Mouse (Mus musculus): ENCODE data around the gene Slc35b1.
A peak's percentile ranks its signal among the peaks of the same experiment; 100 is the strongest.

Gene Slc35b1

DNA sequence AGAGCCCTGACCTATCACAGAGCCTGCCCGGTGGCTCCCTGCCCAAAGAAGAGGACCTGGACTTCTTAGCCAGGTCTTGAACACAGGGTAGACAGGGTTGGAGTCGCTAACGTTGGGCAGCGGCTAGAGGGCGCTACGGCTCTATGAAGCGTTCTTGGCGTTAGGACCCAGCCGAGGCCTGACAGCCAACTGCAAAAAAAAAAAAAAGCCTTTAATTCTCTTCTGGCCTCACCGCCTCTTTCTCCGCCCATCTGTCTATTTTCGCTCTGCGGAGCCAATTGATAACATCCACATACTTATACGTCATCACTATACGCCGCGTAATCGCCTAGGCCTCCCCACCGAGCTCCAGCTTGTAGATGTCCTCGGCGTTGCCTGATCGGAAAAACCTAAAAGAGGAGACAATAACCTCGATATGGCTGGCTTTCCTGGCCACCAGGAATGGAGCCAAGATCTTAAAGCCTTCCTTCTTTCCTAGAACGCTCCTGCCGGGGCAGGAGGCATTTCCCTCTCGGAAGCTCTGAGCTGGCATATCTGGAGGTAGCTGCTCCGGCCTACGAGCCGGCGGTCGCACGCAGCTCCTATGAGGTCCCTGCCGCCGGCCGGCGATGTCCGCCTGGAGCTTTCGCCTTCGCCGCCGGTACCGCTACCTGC is at the start of gene Slc35b1:
Slc35b1 (plus strand) TSS at position 374 of the 654 bp plus-strand sequence.
- DNase-seq: peak; percentile 94

DNA sequence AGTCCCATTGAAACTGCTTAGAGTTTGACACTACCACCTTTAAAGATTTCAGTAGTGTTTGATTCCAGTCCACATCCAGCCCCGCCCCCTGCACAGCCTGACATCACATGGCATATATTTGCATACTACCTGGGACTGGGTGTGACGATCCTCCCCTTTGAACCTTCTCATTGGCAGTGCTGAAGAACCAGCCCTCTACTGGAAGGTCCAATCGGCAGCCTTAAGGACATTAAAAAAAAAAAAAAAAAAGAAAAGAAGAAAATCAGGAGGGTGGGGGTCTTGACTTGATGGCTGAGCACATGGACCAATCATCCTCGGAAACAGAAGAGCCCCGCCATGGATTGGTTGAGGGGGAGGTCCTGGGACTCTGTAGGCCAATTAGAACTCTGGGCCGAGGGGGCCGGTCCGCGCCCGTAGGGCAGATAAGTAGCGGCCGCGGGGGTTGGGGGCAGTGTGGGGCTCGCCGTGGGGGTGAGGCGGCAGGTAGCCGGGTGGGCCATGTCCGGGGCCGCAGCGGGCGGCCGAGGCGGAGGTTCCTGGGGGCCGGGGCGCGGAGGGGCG is 47.8 kb upstream of the Slc35b1 start, which contains the start of gene Fam117a:
Fam117a (plus strand) TSS at position 451 of the 561 bp plus-strand sequence.
- DNase-seq: peak; percentile 92

DNA sequence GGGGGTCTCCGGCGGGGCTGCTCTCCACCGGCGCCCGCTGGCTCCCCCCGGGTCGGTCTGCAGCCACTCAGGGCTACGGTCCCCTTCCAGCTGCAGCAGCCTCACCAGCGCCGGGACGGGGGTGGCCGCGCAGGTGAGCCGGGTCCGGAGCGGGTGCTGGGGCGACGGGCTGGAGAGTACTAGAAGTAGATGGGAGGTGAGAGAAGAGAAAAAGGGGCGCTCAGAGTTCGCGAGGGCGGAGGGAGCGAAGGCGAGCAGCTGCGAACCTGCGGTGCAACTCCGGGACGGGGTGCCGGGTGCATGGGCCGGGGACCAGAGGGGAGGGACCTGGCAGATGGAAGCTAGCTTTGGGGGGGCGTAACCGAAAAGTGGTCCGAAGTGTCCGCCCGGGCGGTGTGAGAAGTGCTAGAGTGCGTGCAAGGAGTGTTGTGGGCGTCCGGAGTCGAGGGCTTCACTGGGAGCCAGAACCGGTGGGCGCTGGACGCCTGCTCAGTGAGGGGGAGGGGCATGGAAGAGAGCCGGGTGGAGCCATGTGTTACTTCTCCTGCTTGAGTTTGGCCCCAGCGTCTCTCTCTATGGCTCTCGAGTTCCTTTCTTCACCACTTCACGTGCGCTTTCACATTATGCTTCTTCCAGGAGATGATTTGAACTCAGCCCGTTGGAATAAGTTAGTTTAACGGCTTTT is 47.2 kb upstream of the Slc35b1 start:
- DNase-seq: peak; percentile 81

DNA sequence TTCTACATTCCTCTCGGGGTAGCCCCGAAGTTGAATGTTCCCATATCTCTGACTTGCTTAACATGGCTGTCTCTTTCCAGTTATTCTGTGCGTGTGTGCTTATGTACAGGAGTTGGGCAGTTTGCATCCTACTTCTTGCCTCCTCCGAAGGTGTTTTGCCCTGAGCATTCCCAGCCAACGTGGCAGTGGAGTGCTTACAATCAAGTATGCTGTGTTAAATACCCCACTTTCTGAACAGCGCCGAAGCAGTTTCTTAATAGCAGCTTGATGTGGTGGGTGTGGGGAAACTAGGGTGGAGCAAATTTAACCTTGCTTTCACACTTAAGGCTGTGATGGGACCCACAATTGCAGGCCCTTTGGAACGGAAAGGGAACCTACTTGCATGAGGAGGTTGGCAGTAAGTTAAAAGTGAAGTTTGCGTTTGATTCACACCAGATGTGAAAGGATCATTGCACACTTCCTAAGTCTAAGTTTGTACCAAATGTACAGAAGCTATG is 46.6 kb upstream of the Slc35b1 start:
- DNase-seq: no peak

DNA sequence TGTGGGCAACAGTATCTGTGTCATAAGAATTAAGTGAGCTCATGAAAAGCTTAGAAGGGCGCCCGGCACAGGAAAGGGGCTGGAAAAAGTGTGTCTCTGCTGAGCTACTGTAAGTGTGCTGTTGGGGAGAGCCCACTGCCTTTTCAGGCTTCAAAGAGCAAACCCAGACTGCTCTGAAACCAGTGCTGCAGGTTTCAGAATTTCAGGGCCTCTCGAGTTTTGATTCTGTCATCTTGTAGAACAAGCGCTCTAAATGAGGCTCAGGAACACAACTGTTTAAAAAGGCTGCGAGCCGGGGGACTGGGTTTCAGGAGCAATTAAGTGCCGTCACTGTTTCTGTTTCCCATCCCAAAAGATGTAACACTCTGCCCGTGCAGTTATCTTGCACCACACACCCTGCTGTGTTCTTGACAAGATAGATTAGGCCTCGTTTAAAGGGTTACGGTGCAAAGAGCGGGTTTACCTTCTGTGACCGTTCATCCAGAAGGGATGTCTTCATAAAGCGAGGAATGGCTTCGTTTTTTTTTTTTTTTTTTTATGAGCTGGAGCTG is 44.9 kb upstream of the Slc35b1 start:
- no peak for DNase-seq

DNA sequence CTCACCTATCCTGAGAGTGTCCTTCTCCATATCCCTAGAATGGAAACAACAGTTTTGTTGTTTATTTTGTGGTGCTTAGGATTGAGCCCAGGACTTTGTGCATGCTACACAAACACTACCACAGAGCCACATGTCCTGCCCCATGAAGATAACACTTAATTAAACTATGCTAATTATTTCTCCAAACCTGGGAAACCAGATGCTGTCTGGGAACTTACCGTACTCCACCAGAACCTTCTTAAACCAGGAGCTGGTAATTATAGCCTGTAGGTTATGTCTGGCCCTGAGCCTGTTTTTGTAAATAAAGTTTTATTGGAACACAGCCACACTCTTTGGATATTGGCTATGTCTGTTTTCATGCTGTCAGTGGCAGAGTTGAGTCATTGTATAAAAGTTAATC is 44.2 kb upstream of the Slc35b1 start:
- no peak for DNase-seq

DNA sequence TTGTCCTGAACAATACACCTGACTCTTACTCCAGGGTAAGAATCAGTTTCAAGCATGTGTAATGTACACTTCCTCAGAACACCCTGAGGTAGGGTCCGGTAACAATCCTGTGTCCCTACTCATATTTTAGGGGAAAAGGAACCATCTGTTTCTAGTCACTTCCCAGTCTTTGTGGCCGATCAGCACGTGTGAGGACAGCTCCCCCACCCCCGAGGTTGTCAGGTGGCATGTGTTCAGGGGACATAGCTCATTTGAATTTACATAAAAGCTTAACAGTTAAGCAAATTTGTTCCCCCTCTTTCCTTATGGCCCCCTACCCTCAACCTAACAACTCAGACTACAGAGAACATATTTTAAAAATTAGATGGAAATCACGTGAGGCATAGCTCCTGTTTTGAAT is 43.8 kb upstream of the Slc35b1 start:
- no peak for DNase-seq

DNA sequence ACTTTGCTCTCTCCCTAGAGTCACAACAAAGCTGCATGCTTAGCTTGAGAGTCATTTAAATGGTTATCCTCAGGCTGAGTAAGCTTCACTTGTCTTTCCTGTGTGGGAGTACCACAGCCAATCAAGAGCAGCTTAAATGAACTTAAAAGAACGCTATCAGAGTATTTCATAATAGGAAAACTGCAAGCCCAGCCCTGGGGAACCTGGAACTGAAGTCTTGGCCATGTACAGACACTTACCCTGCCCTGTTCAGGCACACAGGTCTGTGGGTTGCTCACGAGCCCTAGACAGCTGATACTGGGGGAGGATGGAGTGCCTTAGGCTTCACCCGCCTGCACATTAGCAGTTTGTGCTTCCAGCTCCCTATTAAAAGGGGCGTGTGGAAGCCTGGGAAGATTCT is 41.3 kb upstream of the Slc35b1 start:
- DNase-seq: no peak

DNA sequence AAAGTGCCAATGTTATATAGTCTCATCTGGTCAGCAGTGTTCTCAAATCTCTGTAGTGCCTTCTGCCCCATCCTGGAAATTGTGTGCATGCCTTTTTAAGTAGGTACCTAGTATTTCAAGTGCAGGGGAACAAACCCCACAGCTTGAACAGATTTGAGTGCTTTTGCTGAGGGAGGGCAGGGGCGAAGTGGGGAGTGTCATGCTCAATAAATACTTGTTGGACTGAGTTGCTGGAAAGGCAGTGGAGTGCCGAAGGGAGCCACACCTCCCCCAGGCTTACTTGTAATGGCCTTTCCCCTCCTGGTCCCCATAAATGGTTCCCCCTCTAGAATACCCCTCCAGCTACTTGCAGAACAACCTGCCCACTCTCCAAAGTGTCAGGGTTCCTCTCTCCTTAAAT is 40.3 kb upstream of the Slc35b1 start:
- DNase-seq: no peak

DNA sequence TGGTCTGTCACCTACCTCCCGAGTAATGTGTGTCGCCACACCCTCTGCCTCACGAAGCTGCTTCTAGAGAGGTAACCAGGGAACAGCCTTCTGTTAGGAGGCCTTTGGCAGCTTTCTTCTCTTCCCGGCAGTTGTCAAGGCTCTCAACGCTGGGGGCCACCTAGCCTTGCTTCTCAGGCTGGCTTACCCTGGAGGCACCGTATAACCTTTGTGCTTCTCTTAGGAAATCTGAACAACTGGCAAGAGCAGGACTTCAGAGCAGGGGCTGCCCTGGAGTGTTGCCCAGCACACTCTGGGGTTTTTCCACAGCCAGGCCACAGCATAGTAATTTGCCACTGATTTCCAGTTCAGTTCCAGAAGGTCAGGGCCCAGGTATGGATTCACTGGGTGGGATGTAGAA is 34.2 kb upstream of the Slc35b1 start:
- peak; percentile 63 for DNase-seq

DNA sequence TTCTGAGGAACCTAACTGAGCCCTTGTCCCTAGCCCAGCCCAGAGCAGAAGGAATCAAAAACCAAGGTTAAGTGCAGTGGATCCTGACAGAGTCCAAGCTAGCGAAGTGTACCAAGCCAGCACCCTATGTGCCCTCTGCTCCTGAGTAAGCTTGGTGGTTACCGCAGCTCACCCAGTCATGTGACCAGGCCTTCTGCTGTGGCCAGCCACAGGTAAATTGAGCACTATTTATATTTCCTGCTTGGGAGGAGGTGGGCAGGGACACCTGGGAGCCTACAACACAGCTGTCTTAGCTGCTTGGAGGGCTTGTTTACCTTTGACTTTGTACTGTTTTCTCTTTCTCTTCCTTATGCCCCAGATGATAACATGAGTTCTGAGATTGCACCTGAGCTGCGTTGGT is 33.5 kb upstream of the Slc35b1 start:
- peak; percentile 35 for DNase-seq

DNA sequence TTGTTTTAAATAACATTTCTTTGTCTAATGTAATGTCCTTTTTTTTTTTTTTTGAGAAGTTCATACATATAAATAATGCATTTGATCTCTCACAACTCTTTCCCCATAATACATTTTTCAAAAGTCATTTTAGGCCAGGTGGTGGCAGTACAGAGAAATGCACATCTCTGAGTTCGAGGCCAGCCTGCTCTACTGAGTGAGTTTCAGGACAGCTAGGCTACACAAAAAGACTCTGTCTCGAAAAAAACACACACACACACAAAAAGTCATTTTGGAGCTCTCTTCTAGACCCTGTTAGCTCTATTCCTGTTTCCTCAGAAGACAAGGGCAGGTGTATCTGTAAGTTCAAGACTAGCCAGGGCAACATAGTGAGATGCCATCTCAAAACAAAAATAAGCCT is 31.8 kb upstream of the Slc35b1 start:
- no peak for DNase-seq

DNA sequence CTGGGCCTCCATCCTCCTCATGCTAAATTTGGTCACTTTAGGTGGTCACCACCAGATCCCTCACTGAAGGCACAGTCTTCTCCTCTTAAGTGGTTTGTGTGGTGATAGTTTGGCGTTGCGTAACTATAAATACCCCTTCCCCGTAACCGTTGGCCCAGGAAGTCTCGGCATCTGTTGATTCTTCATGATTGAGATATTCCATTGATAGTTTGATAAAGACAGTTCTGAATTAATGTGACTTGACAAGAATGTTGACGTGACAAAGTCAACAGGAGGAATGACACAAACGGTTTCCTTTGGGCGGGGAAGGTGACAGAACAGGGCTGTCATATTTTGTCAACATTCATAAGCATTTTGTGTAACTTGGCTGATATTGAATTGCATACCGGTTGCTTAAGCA is 31.3 kb upstream of the Slc35b1 start:
- no peak for DNase-seq

DNA sequence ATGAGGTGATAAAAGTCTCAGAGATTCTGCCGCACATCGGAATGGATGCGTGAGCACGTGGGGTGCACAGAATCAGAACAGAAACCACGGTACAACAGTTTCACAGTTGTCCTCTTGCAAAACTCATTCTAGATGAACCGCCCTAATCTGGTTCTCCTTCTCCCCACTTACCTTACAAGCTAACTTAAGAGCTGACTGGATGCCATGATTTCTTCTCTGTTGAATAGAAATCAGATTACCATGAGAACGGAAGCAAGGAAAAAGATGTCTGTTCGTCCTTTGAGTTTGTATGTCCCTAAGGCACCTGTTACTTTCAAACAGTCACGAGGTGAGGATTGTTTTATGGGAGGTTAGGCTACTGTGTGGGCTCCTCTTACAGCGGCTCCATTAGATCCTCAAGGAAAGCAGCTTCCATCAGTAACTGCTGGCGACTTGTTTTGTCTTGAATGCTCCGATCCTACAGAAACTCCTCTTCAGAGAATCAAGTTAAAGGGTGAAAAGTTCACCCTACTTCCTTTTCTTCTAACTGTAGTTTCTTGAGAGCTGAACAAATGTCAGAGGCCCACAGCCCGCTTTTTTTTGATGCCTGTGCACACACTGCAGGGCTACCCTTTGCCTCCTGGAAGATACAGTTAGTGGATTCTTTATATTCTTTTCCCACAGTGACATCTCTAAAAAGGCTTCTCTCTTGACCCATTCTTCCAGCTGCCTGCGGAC is 30.1 kb upstream of the Slc35b1 start:
- no peak for DNase-seq

DNA sequence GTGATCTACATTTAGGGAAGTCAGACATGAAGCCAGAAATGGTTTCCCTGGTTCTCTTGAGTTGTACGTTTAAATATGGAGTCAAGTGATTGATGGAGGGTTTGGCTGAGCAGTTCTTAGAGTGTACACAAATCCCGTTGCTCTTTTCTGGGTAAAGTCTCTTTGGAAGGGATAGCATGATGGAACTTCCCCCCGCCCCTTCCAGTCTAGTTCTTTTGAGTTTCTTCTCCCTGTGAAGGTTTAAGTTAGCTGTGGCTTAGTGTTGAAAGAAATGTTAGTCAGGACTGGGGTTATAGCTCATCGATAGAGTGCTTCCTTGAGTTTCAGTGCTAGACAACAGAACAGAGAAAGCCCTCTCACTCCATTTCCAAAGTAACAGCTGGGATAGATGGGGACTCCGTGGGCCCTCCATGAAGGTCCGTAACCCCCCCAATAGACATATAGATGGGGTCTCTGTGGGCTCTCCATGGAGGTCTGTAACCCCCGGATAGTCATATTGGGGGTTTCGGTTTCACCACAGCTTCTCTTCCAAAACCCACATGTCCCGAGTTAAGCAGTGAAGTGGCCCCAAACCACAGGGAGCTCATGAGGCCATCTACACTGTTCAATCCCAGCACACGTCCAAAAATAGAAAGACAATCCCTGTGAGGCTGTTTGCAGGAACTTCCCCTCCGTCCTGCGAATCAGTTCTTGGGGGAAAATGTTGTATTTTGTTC is 29.4 kb upstream of the Slc35b1 start:
- no peak for DNase-seq

DNA sequence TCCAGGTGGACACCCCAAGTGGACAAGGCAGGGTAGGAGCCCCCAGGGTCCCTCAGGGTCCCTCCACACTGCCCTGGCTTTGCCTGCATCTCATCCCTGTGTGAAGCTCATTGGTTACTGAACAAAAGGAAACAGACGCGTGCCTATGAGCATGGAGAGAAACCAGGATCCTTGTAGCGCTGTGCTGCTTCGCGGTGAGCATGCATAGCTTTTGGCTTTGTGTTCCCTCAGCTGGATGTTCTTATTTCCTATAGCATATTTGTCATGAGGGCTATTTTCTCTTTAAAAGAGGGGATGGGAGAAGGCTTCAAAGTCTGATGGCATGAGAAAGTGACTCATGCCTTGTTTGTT is 28.9 kb upstream of the Slc35b1 start:
- no peak for DNase-seq

DNA sequence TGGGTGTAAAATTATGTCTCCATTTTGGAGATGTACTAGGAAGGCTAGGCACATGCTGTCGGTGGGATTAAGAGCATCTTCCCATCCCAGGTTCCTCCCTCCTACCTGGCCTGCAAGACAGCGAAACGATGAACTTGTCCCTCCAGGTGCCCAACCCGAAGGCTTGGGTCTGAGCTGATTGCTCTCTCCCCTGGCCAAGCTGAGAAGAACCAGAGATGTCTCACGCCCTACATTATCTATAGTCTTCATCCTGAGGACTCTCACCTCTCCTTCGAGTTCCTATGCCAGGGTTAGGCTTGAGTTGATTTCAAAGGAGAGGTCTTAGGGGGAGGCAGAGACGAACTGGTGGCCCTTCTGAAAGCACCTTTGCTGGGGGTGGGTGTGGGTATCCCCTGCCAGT is 28.5 kb upstream of the Slc35b1 start:
- DNase-seq: no peak

DNA sequence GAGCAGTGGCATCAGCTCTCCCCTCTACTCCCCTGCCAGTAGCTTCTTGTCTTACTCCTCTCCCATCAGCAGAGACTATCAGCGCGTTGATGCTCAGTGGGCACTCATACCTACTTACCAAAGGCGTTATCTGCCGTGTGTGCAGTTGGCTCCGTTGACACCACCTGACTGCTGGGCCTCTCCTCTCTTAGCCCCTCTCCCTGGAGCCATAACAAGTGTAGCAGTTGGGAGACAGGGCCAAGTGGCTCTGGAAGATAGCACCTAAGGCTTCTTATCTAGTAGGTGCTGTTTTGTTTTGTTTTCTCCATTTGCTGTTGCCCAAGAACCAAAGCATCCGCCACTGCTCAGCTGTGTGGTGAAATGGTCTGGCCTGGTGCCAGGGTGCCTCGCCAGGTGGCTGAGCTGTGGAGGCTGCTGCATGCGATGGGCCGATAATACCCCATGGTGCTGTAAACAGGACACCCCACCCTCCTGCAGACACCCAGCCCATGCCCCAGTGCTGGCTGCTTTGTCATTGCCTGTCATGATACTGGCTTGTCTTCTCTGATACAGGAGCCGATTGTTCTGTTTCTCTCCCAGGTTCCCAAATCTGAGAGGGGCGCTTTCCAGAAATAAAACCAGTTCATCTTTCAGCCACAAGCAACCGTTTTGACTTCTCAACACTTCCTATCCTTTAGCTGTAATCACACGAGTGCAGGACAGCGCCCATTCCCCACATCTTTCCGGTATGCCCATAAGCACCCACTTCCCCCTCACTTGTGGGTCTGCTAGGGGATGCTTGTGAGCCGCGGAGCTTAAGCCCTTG is 27.8 kb upstream of the Slc35b1 start:
- peak; percentile 60 for DNase-seq

DNA sequence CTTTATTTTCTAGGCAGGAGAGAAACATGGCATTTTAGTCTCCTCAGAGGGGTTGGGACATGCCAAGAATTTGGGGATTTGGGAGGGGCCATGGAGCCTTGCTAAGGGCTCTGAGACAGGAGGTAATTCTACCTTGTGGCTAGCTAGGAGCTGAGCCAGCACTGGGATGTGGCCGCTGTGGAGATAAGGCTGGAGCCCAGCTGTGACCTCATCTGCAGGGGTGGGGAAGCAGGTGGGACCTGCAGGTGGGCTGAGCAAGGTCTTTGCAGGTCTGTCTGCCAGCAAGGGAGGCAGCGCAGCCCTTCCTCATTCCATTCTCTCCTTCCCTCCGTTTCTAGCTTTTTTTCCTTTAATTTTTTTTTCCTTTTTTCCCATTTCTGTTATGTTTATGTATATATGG is 26.2 kb upstream of the Slc35b1 start:
- no peak for DNase-seq

DNA sequence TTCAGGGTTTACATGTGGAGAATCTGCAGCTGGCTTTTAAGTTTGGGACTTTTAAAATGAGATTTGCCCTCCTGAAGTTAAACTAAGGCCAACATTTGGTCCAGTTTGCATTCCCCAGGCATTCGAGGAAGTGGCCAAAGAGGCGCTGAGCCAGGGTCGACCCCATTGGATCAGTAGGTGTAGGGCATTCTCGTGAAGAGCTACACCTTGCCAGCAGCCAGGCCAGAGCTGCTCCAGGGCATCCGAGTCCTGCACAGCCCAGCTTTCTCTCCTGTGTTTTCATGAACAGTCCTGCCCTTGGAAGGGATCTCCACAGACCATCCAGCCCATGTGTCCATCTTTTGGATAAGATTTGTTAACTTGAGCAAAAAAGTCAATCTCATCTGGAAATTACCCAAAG is 20.1 kb upstream of the Slc35b1 start:
- DNase-seq: no peak

DNA sequence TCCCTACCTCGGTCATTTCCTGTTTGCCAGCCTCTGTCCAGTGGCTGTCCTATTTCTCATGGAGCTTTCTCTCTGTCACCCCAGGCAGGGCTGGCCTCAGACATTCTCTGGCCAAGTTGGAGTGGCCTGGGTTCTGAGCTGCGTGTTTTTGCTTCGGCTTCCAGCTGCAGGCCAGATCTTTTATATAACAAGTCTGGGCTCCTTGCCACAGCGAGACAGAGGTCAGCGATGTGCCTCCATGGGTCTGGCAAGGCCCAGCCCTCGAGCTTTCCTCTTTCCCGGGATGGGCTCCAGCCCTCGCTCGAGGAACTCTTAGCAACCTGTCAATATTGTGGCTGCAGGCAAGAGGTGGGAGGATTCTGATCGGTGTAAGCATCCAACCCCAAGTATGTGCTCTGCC is 18.9 kb upstream of the Slc35b1 start:
- peak; percentile 91 for DNase-seq

All from kidney, postnatal 10 days (tissue).